Mouse (Mus musculus) common myeloid progenitor, adult 5-6 weeks (primary cell): ENCODE results near the gene Lnx2. TPM values are rescaled to one million over a fixed set of nuclear protein-coding genes. Genes with fewer than 3 reads are reported as not detected.

Experiments
- ATAC-seq: replicated peaks from 2 replicates; pipeline ENCODE4 v1.8.0; 2016; ENCODE audit warnings: low read depth, mild to moderate bottlenecking, moderate TSS enrichment, inconsistent platforms; ENCODE audit not compliant: poor library complexity, severe bottlenecking
- total RNA-seq: library from RNA; stranded (forward); fragments of 200-1000, 187-1606 nt; gene quantifications from 2 replicates; pipeline ENCODE4 v1.2.3, GENCODE M21; 2017

Gene Lnx2
- 5.4 and 10.8 TPM in 2 replicates for total RNA-seq

GRCm38 (mm10) chr5:147076026-147076798 lies at the start of gene Lnx2:
TSS of gene Lnx2 (minus strand) at chr5:147076586.
- ATAC-seq, result peak; percentile 93

- no peak for ATAC-seq
Observed at GRCm38 (mm10) chr5:147125542-147126185, 49.3 kb upstream of the Lnx2 start.

- no peak for ATAC-seq
Observed at GRCm38 (mm10) chr5:147124794-147125193, 48.4 kb upstream of the Lnx2 start.

- no peak for ATAC-seq
Observed at GRCm38 (mm10) chr5:147121146-147121545, 44.8 kb upstream of the Lnx2 start.

GRCm38 (mm10) chr5:147117027-147117426 lies 40.6 kb upstream of the Lnx2 start:
- ATAC-seq, result no peak

- ATAC-seq, result no peak
Observed at GRCm38 (mm10) chr5:147115631-147116030, 39.2 kb upstream of the Lnx2 start.

- ATAC-seq, result no peak
Observed at GRCm38 (mm10) chr5:147114738-147115137, 38.4 kb upstream of the Lnx2 start.

- no peak for ATAC-seq
Observed at GRCm38 (mm10) chr5:147108861-147109591, 32.6 kb upstream of the Lnx2 start.

- no peak for ATAC-seq
Observed at GRCm38 (mm10) chr5:147107276-147107675, 30.9 kb upstream of the Lnx2 start.

- no peak for ATAC-seq
Observed at GRCm38 (mm10) chr5:147102295-147102694, 25.9 kb upstream of the Lnx2 start.

- ATAC-seq, result no peak
Observed at GRCm38 (mm10) chr5:147100180-147100579, 23.8 kb upstream of the Lnx2 start.

GRCm38 (mm10) chr5:147098667-147099066 lies 22.3 kb upstream of the Lnx2 start:
- ATAC-seq, result no peak

GRCm38 (mm10) chr5:147096586-147096985 lies 20.2 kb upstream of the Lnx2 start:
- ATAC-seq, result no peak

- no peak for ATAC-seq
Observed at GRCm38 (mm10) chr5:147094296-147094695, 17.9 kb upstream of the Lnx2 start.

- no peak for ATAC-seq
Observed at GRCm38 (mm10) chr5:147092448-147092847, 16.1 kb upstream of the Lnx2 start.

GRCm38 (mm10) chr5:147090256-147090963 lies 14.0 kb upstream of the Lnx2 start:
- no peak for ATAC-seq

GRCm38 (mm10) chr5:147089836-147090235 lies 13.4 kb upstream of the Lnx2 start:
- no peak for ATAC-seq

- no peak for ATAC-seq
Observed at GRCm38 (mm10) chr5:147086816-147087215, 10.4 kb upstream of the Lnx2 start.

- ATAC-seq, result no peak
Observed at GRCm38 (mm10) chr5:147085201-147085894, 9.0 kb upstream of the Lnx2 start.
